Mouse (Mus musculus) T-helper 1 cell (primary cell): ENCODE measurements around the gene Chd2.

ENCODE experiments used
- in situ Hi-C: fragments of 300-600 bp; cut with MboI, MseI; formaldehyde crosslinking; loops from one replicate; pipeline ENCODE4 v1.15.1; 2025; ENCODE audit warnings: high pct_unique_total_duplicates

Gene Chd2

DNA sequence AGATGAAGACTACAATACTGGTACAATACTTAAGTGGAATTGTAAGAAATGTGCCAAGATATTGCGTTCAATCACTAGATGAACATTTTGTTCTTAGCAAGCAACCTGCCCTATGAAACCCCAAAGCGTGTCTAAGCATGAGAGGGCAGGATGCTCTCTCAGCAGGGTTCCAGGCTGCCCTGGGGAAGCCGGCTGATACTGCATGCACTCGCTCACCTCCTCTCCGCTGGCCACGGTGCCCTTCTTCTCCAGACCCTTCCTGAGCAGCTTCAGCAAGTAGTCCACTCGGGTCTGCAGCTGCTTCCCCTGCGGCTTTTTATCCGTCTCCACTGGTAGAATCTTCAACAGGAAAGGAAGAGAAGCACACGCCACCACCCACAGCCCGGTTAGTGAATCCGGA lies 87.5 kb downstream of the Chd2 start:
- in situ Hi-C loops, result no loop called here

DNA sequence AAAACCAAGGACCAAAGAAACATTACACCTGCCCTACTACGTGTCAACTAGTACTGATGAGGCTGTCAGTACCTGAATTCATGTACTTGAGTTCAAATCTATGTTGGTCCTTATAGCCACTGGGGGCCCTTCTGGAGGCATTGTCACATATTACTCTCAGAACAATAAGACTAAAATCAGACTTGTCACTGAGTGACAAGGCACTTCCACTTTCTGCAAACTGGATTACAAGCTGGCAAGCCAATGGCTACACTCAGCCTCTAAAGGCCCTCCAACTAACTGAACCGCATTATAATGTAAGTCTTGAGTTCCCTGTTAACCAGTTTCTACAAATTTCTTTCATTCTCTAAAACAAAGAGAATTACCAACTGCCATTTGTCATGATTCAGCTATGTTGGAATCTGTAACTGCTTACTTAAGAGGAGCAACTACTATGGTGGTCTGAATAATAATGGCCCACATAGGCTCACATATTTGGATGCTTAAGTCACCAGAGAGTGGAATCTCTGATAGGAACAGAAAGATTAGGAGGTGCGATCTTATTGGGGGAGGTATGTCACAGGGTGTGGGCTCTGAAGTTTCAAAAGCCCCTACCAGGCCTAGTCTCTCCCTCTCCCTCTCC lies 89.3 kb downstream of the Chd2 start:
- in situ Hi-C loops, result no loop called here

DNA sequence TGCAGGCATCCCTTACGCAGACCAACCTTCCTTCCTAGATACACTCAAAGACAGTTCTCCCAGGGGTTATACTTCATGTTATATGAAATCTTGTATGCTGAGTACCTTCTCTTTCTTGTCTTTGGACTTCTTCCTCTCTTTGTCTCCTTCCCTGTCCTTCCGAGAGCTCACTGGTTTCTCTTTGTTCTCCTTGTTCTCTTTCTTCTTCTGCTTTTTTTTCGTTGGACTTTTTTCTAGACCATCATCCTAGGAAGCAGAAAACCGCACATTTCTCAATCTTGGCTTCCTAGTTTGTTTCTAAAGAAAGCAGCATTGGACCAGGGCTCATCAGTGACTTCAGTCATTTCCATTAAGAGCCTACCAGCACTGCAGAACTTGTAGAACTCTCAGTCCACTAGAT lies 90.0 kb downstream of the Chd2 start:
- in situ Hi-C loops, result no loop called here

DNA sequence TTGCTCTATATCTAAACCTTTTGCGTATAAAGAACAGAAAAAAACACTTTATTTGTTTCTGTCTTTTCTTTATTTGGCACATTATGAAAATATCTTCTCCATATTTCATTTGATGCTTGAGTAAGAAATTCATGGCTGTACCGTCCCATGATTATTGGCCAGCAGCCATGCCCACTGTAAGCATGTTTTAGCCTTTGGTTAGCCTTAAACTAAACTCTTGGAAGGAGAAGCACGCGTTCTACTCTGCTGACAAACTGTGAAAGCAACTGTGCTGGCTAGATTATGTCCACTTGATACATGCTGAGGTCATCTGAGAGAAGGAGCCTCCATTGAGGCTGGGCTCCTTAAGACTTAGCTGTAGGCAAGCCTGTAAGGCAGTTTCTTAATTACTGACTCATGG lies 99.4 kb downstream of the Chd2 start:
- in situ Hi-C loops, result no loop called here

DNA sequence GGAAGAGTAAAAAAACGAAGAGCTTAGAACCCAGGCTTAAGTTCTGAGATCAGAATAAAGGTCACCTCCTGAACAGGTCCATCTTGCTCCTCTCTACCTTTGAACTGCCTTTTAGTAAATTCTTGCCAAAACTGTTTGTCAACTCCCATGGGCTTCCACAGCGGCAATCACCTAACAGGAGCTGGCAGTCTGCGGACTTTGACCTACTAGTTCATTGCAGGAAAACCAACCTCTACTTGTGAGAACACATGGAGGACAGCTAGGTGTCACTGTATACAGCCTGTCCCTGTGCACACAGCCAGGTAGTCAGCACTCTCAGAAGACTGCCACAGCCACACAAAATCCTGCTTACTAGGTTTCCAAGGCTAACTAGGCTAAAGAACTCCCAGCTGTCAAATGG lies 99.8 kb downstream of the Chd2 start:
- in situ Hi-C loops, result no loop called here

DNA sequence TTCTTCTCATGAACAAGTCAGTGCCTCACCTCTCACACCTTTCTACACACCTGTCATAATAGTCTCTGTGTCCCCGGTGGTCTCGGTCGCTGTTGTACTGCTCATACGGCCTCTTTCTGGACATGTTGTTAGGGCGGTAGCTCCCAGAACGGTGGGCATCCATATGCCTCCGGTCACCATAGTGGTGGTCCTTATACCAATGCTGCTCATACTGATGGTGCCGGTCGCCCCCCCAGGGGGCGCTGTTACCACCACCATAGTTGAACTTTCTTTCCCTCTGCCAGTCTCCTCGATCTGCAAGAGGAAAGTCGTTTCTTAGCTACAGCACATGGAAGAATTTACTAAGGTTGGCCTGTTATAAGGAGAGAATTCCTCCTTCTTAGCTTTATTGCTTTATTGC lies 105.9 kb downstream of the Chd2 start:
- in situ Hi-C loops, result no loop called here

DNA sequence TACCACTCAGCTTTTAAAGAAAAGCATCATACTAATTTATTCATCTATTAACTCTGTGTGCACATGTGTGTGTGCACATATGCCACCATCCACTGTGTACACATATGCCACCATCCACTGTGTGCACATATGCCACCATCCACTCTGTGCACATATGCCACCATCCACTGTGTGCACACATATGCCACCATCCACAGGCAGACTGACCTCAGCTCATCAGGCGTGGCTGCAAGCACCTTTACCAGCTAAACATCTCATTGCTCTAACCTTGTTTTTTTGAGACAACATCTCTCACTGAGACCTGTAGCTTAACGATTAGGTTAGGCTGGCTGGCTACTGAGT lies 107.3 kb downstream of the Chd2 start:
- in situ Hi-C loops, result no loop called here

DNA sequence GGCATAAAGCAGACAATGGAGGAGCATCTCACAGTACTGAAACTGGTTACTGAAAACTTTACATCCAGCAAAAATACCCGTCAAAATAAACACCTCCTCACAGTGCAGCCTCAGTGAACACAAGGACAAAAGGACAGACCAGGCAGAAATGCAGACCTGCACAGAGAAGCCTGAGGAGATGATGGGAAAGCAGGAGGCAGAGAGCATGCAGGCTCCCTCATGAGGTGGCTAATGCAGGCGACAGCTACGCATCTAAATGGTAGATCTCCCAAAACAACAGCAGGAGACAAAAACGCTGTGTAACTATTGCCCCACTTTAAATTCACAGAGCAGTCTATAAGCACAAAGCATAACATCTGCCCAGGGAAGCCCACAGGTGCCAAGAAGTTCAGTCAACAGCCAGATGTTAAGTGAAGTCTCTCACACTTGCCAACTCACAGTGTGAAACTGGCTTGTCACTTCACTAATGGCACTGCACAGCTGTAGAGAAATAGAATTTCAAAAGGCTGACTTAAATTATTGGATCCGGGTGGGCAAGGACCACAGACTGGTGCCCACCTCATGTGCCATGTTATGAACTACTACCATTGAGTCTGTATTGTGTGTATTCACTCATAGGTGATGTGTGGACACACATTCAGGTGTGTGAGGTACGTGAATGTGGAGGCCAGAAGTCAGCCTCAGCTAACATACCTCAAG lies 107.8 kb downstream of the Chd2 start:
- in situ Hi-C loops, result no loop called here

DNA sequence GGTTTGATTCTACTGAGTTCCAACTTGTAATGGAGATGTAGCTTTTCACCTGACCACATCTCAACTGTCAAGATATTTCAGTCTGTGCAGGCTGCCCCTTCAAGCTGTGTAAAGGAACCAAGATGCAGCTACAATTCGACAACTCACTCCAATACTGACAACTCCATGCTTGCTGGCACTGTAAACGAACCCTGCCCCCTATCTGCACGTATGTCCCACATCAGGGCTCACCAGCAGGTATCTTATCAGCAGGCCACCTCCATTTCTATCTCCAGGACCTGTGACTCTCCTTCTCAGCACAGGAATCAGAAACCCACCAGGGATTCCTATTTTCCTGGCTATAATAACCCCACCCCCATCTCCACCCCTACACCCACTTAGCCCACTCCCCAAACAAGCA lies 113.1 kb downstream of the Chd2 start:
- in situ Hi-C loops, result loop anchor here (5.0 to 10.0 kb wide), 2 partner anchors 1036 to 1166 kb away; no protein-coding TSS in a partner anchor

DNA sequence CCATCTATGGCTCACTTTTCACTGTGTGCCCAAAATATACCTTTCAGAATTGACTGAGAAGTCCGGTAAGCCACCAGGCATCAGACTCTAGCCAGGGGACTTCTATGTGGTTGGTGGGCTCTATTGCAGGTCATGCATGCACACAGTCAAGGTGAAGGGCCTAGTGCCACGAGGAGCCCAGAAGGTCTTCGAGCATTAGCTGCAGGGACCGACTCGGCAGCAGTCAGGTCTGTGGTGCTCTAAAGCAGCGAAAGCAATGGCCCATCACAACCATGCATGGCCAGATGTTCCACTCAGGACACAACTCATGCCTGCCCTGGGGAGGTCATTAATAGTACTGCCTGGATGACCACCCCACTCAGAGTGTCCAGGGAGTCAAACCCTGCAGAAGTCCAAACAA lies 113.8 kb downstream of the Chd2 start:
- in situ Hi-C loops, result loop anchor here (5.0 to 10.0 kb wide), 2 partner anchors 1035 to 1167 kb away; no protein-coding TSS in a partner anchor

DNA sequence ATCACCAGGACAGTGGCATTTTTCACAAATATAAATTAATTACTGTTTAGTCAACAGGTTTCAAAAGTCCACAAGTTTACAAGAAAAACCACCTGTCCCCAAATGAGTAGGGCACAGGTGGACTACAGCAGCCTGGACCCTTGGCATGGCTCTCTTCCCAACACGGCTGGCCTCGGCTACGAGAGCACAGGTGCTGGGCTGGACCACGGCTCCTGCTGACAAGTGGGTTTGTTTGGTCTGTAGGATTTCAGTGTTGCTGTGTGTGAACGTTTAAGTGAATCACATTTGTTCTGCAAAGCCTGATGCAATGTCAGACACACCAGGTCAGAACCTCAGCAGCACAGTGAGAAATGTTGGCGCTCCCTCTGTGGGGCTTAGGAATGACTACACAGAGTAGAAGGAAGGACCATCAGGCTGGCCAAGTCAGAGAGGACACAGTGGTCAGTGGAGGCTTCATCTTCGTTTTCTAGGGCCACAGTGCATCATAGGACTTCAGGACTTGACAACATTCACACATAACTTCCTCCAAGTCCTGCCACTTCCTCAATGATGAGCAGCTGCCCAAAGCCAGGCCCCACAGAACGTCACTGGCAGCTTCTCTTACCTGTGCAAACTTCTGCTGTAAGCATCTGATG lies 114.8 kb downstream of the Chd2 start:
- in situ Hi-C loops, result loop anchor here (5.0 to 10.0 kb wide), 2 partner anchors 1035 to 1168 kb away; no protein-coding TSS in a partner anchor

DNA sequence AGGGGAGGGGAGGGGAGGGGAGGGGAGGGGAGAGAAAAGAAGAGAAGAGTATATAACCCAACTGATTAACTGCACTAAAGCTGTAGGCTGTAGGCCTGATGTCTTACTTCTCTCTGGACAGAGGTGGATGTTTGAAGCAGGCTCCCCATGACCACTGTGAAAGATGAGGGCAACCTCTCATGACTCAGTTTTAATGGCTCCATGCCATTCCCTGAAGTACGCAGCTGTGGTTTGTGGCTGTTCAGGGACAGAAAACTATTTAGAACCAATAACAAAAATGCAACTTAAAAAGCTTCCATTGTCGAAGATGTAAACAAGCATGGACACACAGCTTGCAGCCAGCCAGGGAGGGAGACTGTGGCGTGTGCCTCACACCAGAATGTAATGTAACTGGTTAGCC lies 115.4 kb downstream of the Chd2 start:
- in situ Hi-C loops, result loop anchor here (5.0 to 10.0 kb wide), 2 partner anchors 1034 to 1169 kb away; no protein-coding TSS in a partner anchor

DNA sequence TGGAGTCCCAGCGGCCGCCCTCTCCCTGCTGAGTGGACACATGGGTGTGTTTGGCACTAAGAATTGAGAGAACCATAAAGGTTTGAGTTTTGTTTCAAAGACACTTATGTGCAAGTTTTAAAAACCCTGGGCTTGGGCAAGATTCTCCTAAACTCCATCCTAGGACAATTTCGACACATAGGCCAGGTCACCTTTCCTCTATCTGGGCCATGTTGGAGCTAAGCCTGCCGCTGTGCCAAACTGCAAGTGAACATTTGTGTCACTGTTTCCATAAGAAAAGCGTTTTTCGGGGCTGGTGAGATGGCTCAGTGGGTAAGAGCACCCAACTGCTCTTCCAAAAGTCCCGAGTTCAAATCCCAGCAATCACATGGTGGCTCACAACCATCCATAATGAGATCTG lies 116.2 kb downstream of the Chd2 start:
- in situ Hi-C loops, result loop anchor here (5.0 to 10.0 kb wide), 2 partner anchors 1033 to 1169 kb away; no protein-coding TSS in a partner anchor

DNA sequence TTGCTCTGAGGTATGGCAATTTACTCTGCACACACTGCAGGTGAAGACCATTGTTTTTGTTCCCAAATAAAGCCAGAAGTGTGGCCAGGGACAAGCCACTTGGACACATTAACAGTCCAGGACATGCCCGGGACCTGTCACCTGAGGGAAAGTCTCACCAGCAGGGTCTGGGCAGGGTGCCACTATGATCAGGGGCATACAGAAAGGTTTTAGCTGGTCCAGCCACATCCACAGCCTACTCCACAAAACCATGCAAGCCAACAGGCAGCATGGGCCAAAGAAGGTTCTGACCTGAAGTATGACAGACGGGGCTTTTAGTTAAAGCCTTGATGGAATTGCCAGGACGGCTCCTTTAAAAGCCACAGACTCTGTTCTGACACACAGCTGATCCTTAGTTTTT lies 116.9 kb downstream of the Chd2 start:
- in situ Hi-C loops, result loop anchor here (5.0 to 10.0 kb wide), 2 partner anchors 1032 to 1170 kb away; no protein-coding TSS in a partner anchor

DNA sequence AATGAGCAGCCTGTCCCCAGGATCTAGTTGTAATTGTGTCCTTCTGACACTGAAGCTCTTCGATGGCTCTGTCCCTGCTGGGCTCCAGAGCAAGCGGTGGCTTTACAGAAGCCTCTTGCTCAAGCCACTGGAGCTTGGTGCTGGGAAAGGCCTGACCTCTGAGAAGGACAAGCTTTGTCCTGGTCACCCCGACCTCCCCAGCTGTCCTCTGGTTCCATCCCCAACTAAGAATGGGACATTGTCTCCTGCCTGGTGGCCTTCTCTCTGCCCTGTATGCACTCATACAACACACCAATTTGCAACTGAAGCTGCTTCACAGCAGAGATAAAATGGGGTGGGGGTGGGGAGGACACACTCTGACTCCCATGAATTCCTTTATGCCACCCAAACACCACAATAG lies 117.4 kb downstream of the Chd2 start:
- in situ Hi-C loops, result loop anchor here (10.0 kb wide), 1 partner anchor 1171 kb away; no protein-coding TSS in a partner anchor

DNA sequence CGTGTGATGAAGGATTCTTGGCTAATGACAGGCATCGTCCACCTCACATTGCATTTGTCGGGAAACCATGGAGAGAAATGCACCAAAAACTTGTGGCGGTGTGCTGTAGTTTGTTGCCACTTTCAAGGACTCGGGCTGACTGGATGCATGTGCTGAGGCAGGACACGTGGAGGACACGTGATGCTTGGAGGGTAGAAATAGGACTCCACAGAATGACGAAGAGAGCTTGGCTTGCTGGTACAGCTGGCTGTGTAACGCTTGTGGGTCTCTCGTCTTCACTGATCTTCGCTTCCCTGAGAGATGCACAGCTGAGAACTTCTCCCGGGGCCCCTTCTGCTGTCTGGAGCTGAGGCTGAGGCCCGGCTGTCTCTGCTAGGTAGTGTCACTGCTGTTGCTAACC lies 118.4 kb downstream of the Chd2 start:
- in situ Hi-C loops, result loop anchor here (10.0 kb wide), 1 partner anchor 1172 kb away; no protein-coding TSS in a partner anchor

DNA sequence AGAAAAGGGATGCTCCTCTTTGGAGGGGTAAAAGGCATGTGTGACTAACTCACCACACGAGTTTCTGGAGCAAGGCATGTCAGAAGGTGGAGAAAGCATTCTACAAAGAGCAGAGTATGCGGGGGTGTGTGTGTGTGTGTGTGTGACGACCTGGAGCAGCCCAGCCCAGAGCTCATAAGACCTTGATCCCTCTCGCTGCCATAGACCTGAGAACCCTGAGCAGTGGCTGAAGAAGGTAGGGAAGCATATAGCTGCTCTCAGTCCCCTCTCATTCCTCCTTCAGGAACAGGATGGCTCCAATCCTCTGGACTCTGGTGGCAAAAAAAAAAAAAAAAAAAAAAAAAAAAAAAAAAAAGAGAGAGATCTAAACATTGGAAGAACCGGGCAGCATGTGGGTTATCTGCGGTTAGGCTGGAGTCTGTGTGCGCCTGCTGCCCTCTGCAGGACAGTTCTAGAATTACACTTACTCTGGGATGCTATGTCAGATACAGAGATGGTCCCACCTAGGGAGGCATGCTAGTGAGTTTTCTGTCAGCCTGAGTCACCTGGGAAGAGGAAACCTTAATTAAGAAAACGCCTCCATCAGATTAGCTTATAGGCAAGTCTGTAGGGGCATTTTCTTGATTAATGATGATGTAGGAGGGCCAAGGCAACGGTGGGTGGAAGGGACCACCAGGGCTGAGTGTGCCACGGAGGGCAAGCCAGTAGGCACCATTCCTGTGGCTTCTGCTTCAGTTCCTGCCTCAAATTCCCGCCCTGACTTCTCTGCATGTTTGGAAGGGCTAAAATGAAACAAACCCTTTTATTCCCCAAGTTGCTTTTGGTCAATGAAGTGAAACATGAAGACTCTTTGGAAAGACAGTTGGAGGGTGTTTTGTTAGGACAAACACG lies 119.2 kb downstream of the Chd2 start:
- in situ Hi-C loops, result loop anchor here (10.0 kb wide), 1 partner anchor 1172 kb away; no protein-coding TSS in a partner anchor

DNA sequence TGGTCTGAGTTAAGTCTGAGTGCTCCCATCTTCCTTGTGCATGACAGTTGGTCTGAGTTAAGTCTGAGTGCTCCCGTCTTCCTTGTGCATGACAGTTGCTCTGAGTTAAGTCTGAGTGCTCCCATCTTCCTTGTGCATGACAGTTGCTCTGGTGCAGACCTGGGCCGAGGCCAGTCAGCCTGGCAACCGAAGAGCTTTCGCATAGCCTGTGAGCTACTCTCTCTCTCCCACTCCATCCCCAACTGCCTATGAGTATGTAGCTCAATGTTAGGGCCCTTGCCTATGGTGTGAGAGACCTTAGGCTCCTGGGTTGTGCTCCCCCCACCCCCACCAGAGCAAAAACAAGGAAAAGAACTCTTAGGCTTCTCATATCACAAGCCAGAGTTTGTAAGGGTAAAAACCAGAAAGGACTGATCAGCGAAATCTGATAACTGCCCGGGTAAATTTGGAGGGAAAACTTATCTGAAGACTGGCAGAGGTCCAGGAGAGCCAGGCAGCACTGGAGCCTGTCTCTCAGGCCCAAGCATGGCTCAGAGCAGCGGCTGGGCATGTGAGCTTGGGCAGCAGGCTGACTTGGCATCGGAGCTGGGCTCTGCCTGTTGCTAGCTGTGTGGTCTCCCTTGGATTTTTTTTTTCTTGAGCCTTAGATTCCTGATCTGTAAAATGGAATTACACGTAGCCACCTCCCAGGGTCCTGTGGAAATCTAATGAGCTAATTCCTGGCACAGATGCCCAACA lies 120.2 kb downstream of the Chd2 start:
- in situ Hi-C loops, result loop anchor here (10.0 kb wide), 1 partner anchor 1173 kb away; no protein-coding TSS in a partner anchor

DNA sequence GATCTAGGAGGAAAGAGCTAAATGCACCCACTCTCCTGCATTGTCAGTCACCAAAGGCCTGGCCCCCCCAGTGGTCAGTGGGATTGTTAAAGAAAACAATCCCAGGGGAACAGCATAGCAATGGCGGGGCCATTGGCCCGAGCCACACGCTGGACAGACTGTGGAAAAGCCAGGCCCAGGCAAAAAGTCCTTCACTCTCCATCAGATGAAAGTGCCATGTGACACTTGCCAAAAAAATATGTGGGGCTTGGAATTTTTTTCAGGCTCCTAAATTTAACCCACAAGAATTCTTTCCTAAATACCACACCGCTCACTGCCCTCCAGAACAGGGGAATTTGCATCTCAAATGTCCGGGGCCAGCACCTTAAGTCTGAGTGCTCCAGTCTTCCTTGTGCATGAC lies 120.8 kb downstream of the Chd2 start:
- in situ Hi-C loops, result loop anchor here (10.0 kb wide), 1 partner anchor 1174 kb away; no protein-coding TSS in a partner anchor

DNA sequence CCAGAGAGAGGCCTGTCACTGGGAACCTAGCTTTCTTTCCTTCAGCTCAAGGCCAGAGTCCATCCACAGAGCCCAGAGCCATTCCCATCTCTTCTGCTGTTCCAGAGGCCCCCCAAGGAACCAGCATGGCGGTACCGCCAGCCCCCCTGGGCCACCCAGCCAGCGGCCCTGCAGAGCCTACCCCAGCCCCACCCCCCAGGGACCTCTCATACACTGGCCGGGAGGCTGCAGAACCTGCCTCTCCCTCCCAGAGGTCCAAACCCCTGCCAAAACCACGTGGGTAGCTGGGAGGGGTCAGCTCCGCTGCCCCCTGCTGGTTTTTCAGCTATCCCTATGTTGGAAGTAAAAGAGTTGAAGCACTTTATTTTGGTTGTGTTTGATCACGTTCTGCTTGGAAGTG lies 122.3 kb downstream of the Chd2 start:
- in situ Hi-C loops, result loop anchor here (10.0 kb wide), 1 partner anchor 235 kb away; no protein-coding TSS in a partner anchor
